Mouse (Mus musculus) megakaryocyte, embryonic 14.5 days (primary cell): Measurements from ENCODE around the gene Baz1b.

ENCODE experiments used
- FLI1 ChIP-seq: IDR thresholded peaks from 2 replicates; pipeline ENCODE4 v1.6.1; 2012; ENCODE audit warnings: low read length, inconsistent platforms, mixed read lengths
- GATA1 ChIP-seq: IDR thresholded peaks from 3 replicates; pipeline ENCODE4 v1.6.1; 2012; ENCODE audit warnings: mixed read lengths, low read length, inconsistent platforms, borderline replicate concordance

DNA sequence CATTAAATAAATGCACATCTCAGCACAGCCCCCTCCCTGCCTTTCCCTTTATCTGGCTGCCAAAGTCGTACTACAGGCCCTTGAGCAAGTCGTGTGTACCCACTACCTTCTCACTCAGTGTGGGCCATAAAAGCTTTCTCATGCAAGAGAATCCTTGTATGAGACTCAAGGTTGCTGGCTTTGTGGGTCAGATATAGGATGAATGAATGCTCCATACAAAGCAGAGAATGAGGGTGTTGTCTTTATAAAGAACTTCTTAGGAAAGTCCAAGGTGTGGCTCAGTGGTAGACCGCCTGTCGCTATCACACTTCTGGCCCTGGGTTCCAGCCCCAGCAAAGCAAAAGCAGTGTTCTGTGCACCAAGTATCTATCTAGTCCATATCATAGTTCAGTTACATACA, 59.5 kb downstream of the Baz1b start:
- TF ChIP-seq GATA1, result no peak
- TF ChIP-seq FLI1, result no peak
